Mouse (Mus musculus): ENCODE measurements around the gene Rec114. TPM values are rescaled to one million over a fixed set of nuclear protein-coding genes. Genes with fewer than 3 reads are reported as not detected.

The Rec114 gene
- polyA plus RNA-seq, 1 experiment from 2014 or later: 2.8 TPM

DNA sequence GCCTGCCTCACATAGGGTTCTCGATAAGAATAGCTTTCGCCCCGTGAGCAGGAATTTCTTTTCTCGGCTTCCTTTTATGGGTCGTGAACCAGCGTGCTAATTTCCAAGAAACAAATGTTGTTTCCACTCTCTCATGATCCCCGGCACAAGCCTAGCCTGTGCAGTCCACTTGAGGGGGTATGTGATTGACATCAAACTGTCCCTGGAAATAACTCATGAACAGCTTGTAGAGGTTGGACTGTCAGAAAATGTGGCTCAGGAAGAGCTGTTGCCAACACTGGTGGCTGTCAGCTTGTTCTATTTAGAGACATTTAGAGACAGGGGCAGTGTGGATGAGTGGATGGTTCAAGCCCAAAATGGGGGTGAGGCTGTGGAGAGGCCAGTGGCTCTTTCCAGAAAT lies 15.0 kb upstream of the Rec114 start:
- ATAC-seq (ENCODE audit: low FRiP score): no peak
- Histone ChIP-seq H3K4me2 (replicated peaks) (no peak overlapping the region), H3K9me3 (ENCODE audit: control insufficient read depth, low read length) (no peaks in the 10 kb centered on the region), H3K27me3 (ENCODE audit: control insufficient read depth, insufficient read depth, low read length) (no peaks in the 10 kb centered on the region), H3K4me3 (replicated peaks; ENCODE audit: low read length) (no peak overlapping the region), H3K27ac (no peak overlapping the region), H3K4me1 (replicated peaks; ENCODE audit: control insufficient read depth, insufficient read depth, low read length) (no peaks in the 10 kb centered on the region), H3K9ac (no peak overlapping the region), H3K36me3 (replicated peaks; ENCODE audit: control insufficient read depth, insufficient read depth) (no peaks in the 10 kb centered on the region)
- DNase-seq (ENCODE audit: low spot score): no peak
- WGBS: 89% methylated on average over 7 of the region's 7 CpGs

- H3K27ac ChIP-seq: no peak overlapping the region
- no peaks in the 10 kb centered on the region for H3K4me1 ChIP-seq (replicated peaks; ENCODE audit: control insufficient read depth, insufficient read depth, low read length)
- H3K4me3 ChIP-seq (replicated peaks; ENCODE audit: low read length): no peak overlapping the region
- H3K9me3 ChIP-seq (ENCODE audit: control insufficient read depth, low read length): no peaks in the 10 kb centered on the region
- ATAC-seq (ENCODE audit: low FRiP score) (no peak), DNase-seq (ENCODE audit: low spot score) (no peak)
- no peak overlapping the region for H3K4me2 ChIP-seq (replicated peaks)
- no peaks in the 10 kb centered on the region for H3K36me3 ChIP-seq (replicated peaks; ENCODE audit: control insufficient read depth, insufficient read depth)
- H3K27me3 ChIP-seq (ENCODE audit: control insufficient read depth, insufficient read depth, low read length): no peaks in the 10 kb centered on the region
- 78% methylated on average over 12 of the region's 12 CpGs for WGBS
- no peak overlapping the region for H3K9ac ChIP-seq
These were observed 12.8 kb upstream of the Rec114 start for GRCm38 (mm10) chr9:58756371-58757132.

- 80% methylated on average over 1 of the region's 1 CpGs for whole genome bisulfite sequencing
- DNase-seq (ENCODE audit: low spot score): no peak
- no peak overlapping the region for H3K9ac ChIP-seq
These were observed 9.8 kb upstream of the Rec114 start for GRCm38 (mm10) chr9:58753606-58754005.

DNA sequence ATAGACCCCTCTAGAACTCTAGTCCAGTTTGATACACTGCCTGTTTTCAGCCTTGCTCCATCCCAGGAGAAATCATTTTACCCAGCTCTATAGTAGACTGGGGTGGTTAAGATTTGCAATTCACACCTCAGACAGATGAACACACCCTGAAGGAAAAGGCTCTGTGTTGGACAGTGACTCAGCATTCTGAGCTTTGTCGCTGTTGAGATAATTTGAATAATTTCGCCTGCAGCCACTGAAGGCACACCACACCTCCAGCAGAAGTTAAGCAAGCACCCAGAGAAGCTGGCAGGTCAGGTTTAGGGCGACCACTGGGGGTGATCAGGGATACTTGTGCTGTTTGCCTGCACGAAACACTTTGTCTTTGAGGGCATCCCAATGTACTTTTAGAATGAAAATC lies 4.4 kb upstream of the Rec114 start:
- ATAC-seq (ENCODE audit: low FRiP score): no peak
- H3K27me3 ChIP-seq (ENCODE audit: control insufficient read depth, insufficient read depth, low read length): no peaks in the 10 kb centered on the region
- H3K27ac ChIP-seq: no peak overlapping the region
- no peak overlapping the region for H3K9ac ChIP-seq
- no peaks in the 10 kb centered on the region for H3K36me3 ChIP-seq (replicated peaks; ENCODE audit: control insufficient read depth, insufficient read depth)
- peaks cover 8% of the 10 kb centered on the region; the same call in 1 of the 2 replicates for H3K4me1 ChIP-seq (replicated peaks; ENCODE audit: control insufficient read depth, insufficient read depth, low read length)
- H3K4me2 ChIP-seq (replicated peaks): no peak overlapping the region
- H3K9me3 ChIP-seq (ENCODE audit: control insufficient read depth, low read length): no peaks in the 10 kb centered on the region
- no peak overlapping the region for H3K4me3 ChIP-seq (replicated peaks; ENCODE audit: low read length)
- no peak for DNase-seq (ENCODE audit: low spot score)
- 59% methylated on average over 4 of the region's 4 CpGs for WGBS

More at GRCm38 (mm10) chr9:58753606-58754005, 9.8 kb upstream of the Rec114 start:
- Histone ChIP-seq H3K27ac (no peak overlapping the region), H3K4me3 (replicated peaks; ENCODE audit: low read length) (no peak overlapping the region), H3K9me3 (ENCODE audit: control insufficient read depth, low read length) (no peaks in the 10 kb centered on the region), H3K36me3 (replicated peaks; ENCODE audit: control insufficient read depth, insufficient read depth) (no peaks in the 10 kb centered on the region), H3K4me2 (replicated peaks) (no peak overlapping the region), H3K27me3 (ENCODE audit: control insufficient read depth, insufficient read depth, low read length) (no peaks in the 10 kb centered on the region), H3K4me1 (replicated peaks; ENCODE audit: control insufficient read depth, insufficient read depth, low read length) (no peaks in the 10 kb centered on the region)
- ATAC-seq (ENCODE audit: low FRiP score): no peak

- no peak for ATAC-seq (ENCODE audit: low FRiP score)
These were observed 3.6 kb upstream of the Rec114 start for GRCm38 (mm10) chr9:58747328-58747755.

DNA sequence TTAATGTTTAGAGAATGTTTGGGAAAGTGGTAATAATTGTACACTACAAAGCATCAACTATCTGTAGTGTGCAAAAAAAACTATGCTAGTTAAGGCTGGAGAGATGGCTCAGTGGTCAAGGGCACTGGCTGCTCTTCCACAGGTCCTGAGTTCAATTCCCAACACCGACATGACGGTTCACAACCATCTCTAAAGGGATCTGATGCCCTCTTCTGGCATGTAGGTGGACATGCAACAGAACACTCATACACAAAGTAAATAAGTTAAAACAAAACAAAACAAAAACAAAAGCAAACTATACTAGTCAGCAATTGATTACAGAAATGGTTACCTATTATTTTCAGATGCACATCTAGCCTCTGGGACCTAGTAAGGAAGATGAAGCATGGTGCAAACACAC lies 1.1 kb downstream of the Rec114 start:
- Histone ChIP-seq H3K4me1 (replicated peaks; ENCODE audit: control insufficient read depth, insufficient read depth, low read length) (peaks cover 7% of the 10 kb centered on the region; the same call in 1 of the 2 replicates), H3K27ac (no peak overlapping the region), H3K27me3 (ENCODE audit: control insufficient read depth, insufficient read depth, low read length) (no peaks in the 10 kb centered on the region), H3K9ac (no peak overlapping the region), H3K4me3 (replicated peaks; ENCODE audit: low read length) (no peak overlapping the region), H3K4me2 (replicated peaks) (no peak overlapping the region), H3K9me3 (ENCODE audit: control insufficient read depth, low read length) (no peaks in the 10 kb centered on the region), H3K36me3 (replicated peaks; ENCODE audit: control insufficient read depth, insufficient read depth) (no peaks in the 10 kb centered on the region)
- WGBS: 90% methylated on average over 2 of the region's 2 CpGs
- DNase-seq (ENCODE audit: low spot score): no peak
- no peak for ATAC-seq (ENCODE audit: low FRiP score)

More at GRCm38 (mm10) chr9:58747328-58747755, 3.6 kb upstream of the Rec114 start:
- H3K9me3 ChIP-seq (ENCODE audit: control insufficient read depth, low read length): no peaks in the 10 kb centered on the region
- WGBS: 16% methylated on average over 6 of the region's 6 CpGs
- no peak overlapping the region for H3K27ac ChIP-seq
- H3K27me3 ChIP-seq (ENCODE audit: control insufficient read depth, insufficient read depth, low read length): no peaks in the 10 kb centered on the region
- no peak overlapping the region for H3K9ac ChIP-seq
- no peak for DNase-seq (ENCODE audit: low spot score)
- no peaks in the 10 kb centered on the region for H3K36me3 ChIP-seq (replicated peaks; ENCODE audit: control insufficient read depth, insufficient read depth)
- H3K4me2 ChIP-seq (replicated peaks): 0 out of 2 replicates have a peak overlapping the region, but pooled peaks have one; percentile 15
- no peak overlapping the region for H3K4me3 ChIP-seq (replicated peaks; ENCODE audit: low read length)
- peaks cover 8% of the 10 kb centered on the region; the same call in 1 of the 2 replicates for H3K4me1 ChIP-seq (replicated peaks; ENCODE audit: control insufficient read depth, insufficient read depth, low read length)

DNA sequence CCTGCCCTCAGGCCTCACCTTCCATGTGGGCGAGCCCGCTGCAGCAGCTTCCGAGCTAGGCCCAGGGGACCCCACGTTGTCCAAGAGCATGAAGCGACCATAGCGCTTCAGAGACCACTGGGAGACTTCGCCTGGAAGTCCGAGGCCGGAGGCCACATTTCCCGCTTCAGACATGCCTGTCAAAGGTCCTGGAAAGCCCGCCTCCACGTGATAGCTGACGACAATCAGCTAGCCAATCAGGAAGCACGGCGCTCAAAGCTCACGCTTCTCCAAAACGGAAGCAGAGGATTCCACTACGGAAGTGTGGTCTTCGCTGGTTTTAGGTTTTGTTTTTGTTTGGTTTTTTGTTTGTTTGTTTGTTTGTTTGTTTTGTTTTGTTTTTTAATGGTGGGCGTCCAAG lies 2.4 kb downstream of the Rec114 start:
- H3K9me3 ChIP-seq (ENCODE audit: control insufficient read depth, low read length): no peaks in the 10 kb centered on the region
- no peak overlapping the region for H3K27ac ChIP-seq
- no peak for ATAC-seq (ENCODE audit: low FRiP score)
- no peaks in the 10 kb centered on the region for H3K36me3 ChIP-seq (replicated peaks; ENCODE audit: control insufficient read depth, insufficient read depth)
- no peak overlapping the region for H3K4me3 ChIP-seq (replicated peaks; ENCODE audit: low read length)
- H3K4me1 ChIP-seq (replicated peaks; ENCODE audit: control insufficient read depth, insufficient read depth, low read length): no peaks in the 10 kb centered on the region
- H3K9ac ChIP-seq: no peak overlapping the region
- DNase-seq (ENCODE audit: low spot score): no peak
- H3K27me3 ChIP-seq (ENCODE audit: control insufficient read depth, insufficient read depth, low read length): no peaks in the 10 kb centered on the region
- 82% methylated on average over 20 of the region's 20 CpGs for WGBS
- no peak overlapping the region for H3K4me2 ChIP-seq (replicated peaks)

- H3K27me3 ChIP-seq (ENCODE audit: control insufficient read depth, insufficient read depth, low read length): no peaks in the 10 kb centered on the region
- no peak overlapping the region for H3K27ac ChIP-seq
- H3K9me3 ChIP-seq (ENCODE audit: control insufficient read depth, low read length): no peaks in the 10 kb centered on the region
- no peak overlapping the region for H3K9ac ChIP-seq
- no peaks in the 10 kb centered on the region for H3K4me1 ChIP-seq (replicated peaks; ENCODE audit: control insufficient read depth, insufficient read depth, low read length)
- no peak overlapping the region for H3K4me2 ChIP-seq (replicated peaks)
- WGBS: 79% methylated on average over 9 of the region's 9 CpGs
- no peak for ATAC-seq (ENCODE audit: low FRiP score)
- H3K4me3 ChIP-seq (replicated peaks; ENCODE audit: low read length): no peak overlapping the region
- DNase-seq (ENCODE audit: low spot score): no peak
- H3K36me3 ChIP-seq (replicated peaks; ENCODE audit: control insufficient read depth, insufficient read depth): no peaks in the 10 kb centered on the region
These were observed 4.0 kb downstream of the Rec114 start for GRCm38 (mm10) chr9:58739791-58740190.

DNA sequence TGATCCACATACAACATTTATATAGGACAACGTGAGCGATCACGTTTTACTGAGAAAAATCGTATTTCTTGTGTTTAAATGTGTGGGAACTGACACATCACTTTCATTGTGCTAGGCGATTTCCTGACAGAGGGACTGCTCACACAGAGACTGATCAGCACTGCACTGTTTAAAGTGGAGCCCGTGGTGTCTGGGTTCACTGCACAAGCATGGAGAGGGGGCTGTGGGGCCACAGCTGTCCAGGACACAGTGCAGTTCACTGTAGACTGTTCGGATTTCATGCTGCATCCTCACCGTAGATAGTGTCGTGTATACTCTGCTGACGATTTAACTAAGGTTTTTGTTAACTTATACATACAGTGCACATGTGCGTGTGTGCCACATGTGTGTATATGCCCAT lies 20.6 kb downstream of the Rec114 start:
- Histone ChIP-seq H3K27ac (no peak overlapping the region), H3K9ac (no peak overlapping the region), H3K4me1 (replicated peaks; ENCODE audit: control insufficient read depth, insufficient read depth, low read length) (no peaks in the 10 kb centered on the region), H3K4me2 (replicated peaks) (no peak overlapping the region), H3K9me3 (ENCODE audit: control insufficient read depth, low read length) (no peaks in the 10 kb centered on the region), H3K36me3 (replicated peaks; ENCODE audit: control insufficient read depth, insufficient read depth) (no peaks in the 10 kb centered on the region), H3K4me3 (replicated peaks; ENCODE audit: low read length) (no peak overlapping the region), H3K27me3 (ENCODE audit: control insufficient read depth, insufficient read depth, low read length) (no peaks in the 10 kb centered on the region)
- DNase-seq (ENCODE audit: low spot score): no peak
- WGBS: 85% methylated on average over 11 of the region's 11 CpGs
- ATAC-seq (ENCODE audit: low FRiP score): no peak

Measured in hindbrain, embryonic 14.5 days (tissue).